Mouse (Mus musculus): ENCODE data around the gene Ppp1r12c. TPM values are rescaled to one million over a fixed set of nuclear protein-coding genes. Genes with fewer than 3 reads are reported as not detected.

Gene Ppp1r12c
- polyA plus RNA-seq, 1 experiment from 2014 or later = 42.1 TPM

DNA sequence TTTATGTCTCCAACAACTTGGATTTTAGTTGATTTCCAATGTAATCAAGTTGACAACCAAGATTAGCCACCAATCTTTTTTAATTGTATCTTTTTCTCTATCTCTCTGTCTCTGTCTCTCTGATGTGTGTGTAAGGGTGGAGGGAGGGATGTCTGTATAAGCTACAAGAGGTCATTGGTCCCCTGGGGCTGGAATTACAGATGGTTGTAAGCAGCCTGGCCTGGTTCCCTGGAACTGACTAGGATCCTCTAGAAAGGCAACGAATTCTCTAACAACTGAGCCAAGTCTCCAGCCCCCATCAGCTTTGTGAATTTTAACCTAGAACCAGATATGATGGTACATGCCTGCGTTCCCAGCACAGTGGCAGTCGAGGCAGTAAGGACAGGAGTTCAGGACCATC lies 33.7 kb downstream of the Ppp1r12c start:
- H3K4me3 ChIP-seq = no peak overlapping the region
- no peak for DNase-seq (ENCODE audit: low spot score)
- peaks cover 47% of the 10 kb centered on the region for H3K27me3 ChIP-seq (ENCODE audit: low read depth, poor library complexity, severe bottlenecking)
- WGBS = 78% methylated on average over 3 of the region's 3 CpGs
- H3K9me3 ChIP-seq (replicated peaks) = no peaks in the 10 kb centered on the region
- H3K27ac ChIP-seq = no peak overlapping the region
- no peaks in the 10 kb centered on the region for H3K36me3 ChIP-seq
- H3K4me1 ChIP-seq = peaks cover 11% of the 10 kb centered on the region

DNA sequence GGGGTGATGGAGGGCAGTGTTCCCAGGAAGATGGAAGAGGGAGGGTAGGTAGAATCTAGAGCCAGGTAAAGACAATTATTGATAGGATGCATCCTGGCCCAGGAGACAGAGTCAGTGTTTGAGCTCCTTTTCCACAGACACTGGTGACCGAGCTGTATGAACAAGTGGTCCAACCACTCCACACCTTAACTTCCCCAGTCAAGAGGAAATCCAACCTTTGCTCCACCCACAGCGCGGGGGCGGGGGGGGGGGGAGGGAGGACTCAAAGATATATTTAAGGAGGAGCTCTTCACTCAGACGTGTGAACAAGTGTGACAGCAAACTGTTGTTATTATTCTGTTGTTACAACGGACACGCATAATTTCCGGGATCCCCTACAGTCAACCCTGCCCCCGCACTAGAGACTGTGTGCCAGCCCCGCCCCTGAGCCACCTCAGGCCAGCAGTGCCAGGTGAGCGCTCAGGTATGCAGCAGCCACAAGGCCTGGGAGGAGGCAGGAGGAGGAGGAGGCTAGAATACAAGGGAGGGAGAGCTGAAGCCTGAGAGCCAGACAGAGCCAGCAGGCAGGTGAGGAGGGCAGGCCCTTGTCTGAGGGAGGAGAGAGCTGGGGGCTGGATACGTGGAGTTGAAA lies 37.2 kb downstream of the Ppp1r12c start:
- no peak for DNase-seq (ENCODE audit: low spot score)
- H3K27me3 ChIP-seq (ENCODE audit: low read depth, poor library complexity, severe bottlenecking) = peaks cover 12% of the 10 kb centered on the region
- H3K9me3 ChIP-seq (replicated peaks) = no peaks in the 10 kb centered on the region
- H3K4me1 ChIP-seq = no peaks in the 10 kb centered on the region
- no peaks in the 10 kb centered on the region for H3K36me3 ChIP-seq
- H3K4me3 ChIP-seq = no peak overlapping the region
- H3K27ac ChIP-seq = no peak overlapping the region
- WGBS = 7% methylated on average over 12 of the region's 12 CpGs

DNA sequence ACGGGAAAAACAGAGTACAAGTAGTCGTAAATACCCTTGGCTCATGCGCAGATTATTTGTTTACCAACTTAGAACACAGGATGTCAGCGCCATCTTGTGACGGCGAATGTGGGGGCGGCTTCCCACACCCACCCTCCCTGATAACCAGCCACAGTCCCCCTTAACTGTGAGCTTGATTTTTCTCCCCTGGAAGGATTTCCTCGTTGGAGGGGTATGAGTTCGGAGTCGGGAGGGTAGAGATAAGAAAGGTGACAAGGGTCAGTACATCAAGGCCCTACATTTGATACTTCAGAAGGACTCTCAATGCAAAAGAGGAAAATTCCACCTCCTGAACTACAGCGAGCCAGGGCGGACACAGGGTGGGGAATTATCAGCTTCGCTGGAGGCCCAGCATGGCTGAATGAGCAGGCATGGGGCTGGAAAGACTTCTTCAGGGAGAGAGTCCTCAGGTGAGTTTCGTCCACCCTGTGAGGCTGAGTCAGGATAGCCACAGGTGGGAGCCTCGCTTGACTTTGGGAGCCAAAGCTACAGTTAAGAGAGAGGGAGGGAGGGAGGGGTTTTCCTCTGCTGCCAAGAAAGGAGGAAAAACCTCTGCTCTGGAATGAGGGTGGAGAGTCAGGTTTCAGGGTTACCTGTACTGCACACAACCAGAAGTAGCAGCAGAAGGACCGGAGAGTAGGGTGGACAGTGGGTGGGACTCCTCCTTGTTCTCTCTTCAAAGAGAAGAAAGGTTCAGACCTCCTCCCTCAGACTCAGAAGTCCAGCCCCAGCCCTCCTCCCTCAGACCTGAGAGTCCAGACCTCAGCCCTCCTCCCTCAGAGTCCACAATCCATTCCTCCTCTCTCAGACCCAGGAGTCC lies 40.7 kb downstream of the Ppp1r12c start, which contains the start of gene Eps8l1:
Eps8l1 (plus strand) TSS at position 99 of the 859 bp plus-strand sequence.
- Histone ChIP-seq H3K27ac (peak within 1 kb of the TSS; percentile 74), H3K36me3 (no peaks in the 10 kb centered on the region), H3K9me3 (replicated peaks) (no peaks in the 10 kb centered on the region), H3K4me3 (peak within 1 kb of the TSS; percentile 41), H3K4me1 (no peaks in the 10 kb centered on the region), H3K27me3 (ENCODE audit: low read depth, poor library complexity, severe bottlenecking) (no peaks in the 10 kb centered on the region)
- WGBS = 63% methylated on average over 15 of the region's 16 CpGs
- no peak for DNase-seq (ENCODE audit: low spot score)

DNA sequence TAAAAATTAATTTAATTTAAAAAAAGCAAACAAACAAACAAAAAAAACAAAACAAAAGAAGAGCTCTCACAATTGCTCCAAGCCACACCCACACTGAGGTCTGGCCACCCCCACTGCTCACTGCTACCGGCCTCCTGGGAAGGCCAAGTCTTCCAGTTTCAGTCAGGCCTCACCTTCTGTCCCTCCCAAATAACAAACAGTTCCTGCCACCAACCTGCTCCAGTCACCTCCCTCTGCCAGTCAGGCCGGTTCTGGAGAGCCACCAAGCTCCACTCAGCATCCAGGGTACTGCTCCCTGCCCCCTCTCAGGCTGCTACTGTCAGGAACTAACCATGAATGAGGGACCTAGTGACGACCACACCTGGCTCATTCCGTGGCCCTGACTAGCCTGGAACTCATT lies 48.8 kb downstream of the Ppp1r12c start:
- Histone ChIP-seq H3K4me3 (no peak overlapping the region), H3K27ac (no peak overlapping the region), H3K27me3 (ENCODE audit: low read depth, poor library complexity, severe bottlenecking) (no peaks in the 10 kb centered on the region), H3K4me1 (no peaks in the 10 kb centered on the region), H3K36me3 (0 out of 2 replicates have a peak, but pooled peaks cover 3% of the 10 kb centered on the region), H3K9me3 (replicated peaks) (no peaks in the 10 kb centered on the region)
- no peak for DNase-seq (ENCODE audit: low spot score)
- WGBS = 23% methylated on average over 4 of the region's 4 CpGs

DNA sequence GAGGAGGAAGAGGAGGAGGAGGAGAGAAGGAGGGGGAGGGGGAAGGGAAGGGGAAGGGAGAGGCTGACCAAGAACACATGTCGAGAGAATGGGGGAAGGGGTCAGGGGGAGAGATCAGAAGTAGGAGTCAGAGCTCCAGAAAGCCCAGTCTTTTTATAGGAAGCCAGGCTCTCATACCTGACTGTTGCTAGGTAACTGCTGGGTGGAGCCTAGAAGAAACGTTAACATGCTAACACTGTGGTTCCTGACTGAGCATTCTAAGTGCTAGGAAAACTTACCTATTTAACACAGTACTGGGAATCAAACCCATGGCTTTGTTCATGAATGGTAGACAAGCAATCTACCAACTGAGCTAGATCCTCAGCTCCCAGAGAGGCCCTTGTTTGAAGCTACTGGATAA lies 52.3 kb downstream of the Ppp1r12c start:
- WGBS = 19% methylated on average over 2 of the region's 2 CpGs
- H3K36me3 ChIP-seq = peaks cover under 1% of the 10 kb centered on the region
- no peak for DNase-seq (ENCODE audit: low spot score)
- H3K27ac ChIP-seq = no peak overlapping the region
- peaks cover 7% of the 10 kb centered on the region for H3K4me1 ChIP-seq
- no peaks in the 10 kb centered on the region for H3K27me3 ChIP-seq (ENCODE audit: low read depth, poor library complexity, severe bottlenecking)
- no peaks in the 10 kb centered on the region for H3K9me3 ChIP-seq (replicated peaks)
- no peak overlapping the region for H3K4me3 ChIP-seq

DNA sequence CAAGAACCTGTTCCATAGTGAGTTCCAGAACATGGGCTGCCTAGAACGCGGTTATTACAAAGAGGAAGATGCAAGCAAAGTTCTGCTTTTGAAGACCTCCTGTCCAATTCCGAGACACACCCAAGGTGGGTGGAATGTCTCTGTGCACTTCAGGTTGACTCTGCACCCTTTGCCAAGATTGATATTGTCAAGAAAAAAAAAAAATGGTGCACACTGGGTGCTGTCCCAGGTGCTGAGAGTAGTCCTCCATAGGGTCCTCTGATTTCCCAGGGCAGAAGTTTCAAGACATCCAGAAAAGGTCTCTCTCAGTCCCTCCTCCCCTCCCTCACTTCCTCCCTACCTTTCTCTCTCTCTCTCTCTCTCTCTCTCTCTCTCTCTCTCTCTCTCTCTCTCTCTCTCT lies 53.0 kb downstream of the Ppp1r12c start:
- no peaks in the 10 kb centered on the region for H3K9me3 ChIP-seq (replicated peaks)
- no peak overlapping the region for H3K4me3 ChIP-seq
- no peaks in the 10 kb centered on the region for H3K27me3 ChIP-seq (ENCODE audit: low read depth, poor library complexity, severe bottlenecking)
- peaks cover 9% of the 10 kb centered on the region for H3K36me3 ChIP-seq
- H3K4me1 ChIP-seq = peaks cover 7% of the 10 kb centered on the region
- DNase-seq (ENCODE audit: low spot score) = no peak
- H3K27ac ChIP-seq = no peak overlapping the region
- WGBS = 91% methylated on average over 3 of the region's 3 CpGs

DNA sequence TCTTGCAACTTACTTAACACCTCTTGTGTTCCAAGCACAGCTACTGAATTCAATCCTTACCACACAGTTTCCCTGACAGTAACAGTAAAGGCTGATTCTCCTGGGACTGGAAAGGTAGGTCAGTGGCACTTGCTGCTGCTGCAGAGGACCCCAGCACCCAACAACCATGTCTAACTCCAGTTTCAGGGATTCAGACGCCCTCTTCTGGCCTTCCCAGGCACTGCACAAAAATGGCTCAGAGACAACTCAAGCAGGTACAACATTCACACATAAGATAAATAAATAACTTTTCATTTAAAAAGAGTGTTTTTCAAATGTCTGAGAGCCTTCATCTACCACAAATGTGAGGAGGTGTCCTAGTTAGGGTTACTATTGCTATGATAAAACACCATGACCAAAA lies 54.3 kb downstream of the Ppp1r12c start:
- no peak for DNase-seq (ENCODE audit: low spot score)
- peaks cover 22% of the 10 kb centered on the region for H3K36me3 ChIP-seq
- H3K27ac ChIP-seq = no peak overlapping the region
- no peak overlapping the region for H3K4me3 ChIP-seq
- no peaks in the 10 kb centered on the region for H3K9me3 ChIP-seq (replicated peaks)
- 0% methylated on average over 1 of the region's 1 CpGs for whole genome bisulfite sequencing
- peaks cover 7% of the 10 kb centered on the region for H3K4me1 ChIP-seq
- no peaks in the 10 kb centered on the region for H3K27me3 ChIP-seq (ENCODE audit: low read depth, poor library complexity, severe bottlenecking)

DNA sequence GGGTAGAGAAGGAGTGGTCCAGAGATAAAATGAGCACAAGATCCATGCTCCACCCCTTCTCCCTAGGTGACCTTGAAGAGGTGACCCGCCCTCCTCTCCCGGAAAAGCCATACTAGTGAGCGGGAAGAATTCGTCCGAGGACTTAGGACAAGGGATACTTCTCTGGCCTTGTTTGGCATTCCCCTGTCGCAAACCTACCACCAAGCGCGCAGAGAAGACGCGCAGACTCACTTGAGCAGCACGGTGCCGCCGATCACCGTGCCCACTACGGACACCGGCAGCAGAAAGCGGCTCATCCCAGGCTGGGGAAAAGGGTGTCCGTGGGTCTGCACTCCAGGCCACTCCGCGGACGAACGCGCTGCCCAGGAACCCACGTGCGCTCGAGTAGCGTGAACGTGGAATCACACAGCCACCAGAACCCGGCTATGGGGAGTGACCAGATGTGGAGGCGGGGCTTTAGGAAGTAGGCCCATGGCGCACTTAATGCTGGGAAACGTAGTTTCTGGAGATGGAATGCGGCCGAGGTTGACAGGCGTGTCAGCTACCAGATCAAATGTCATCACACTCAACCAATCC lies 56.2 kb downstream of the Ppp1r12c start, which contains the start of gene Rdh13:
Rdh13 (minus strand) TSS at position 434 of the 576 bp plus-strand sequence.
- Histone ChIP-seq H3K27ac (peak within 1 kb of the TSS; percentile 89), H3K27me3 (ENCODE audit: low read depth, poor library complexity, severe bottlenecking) (no peaks in the 10 kb centered on the region), H3K4me3 (peak within 1 kb of the TSS; percentile 81), H3K4me1 (peaks cover 7% of the 10 kb centered on the region), H3K9me3 (replicated peaks) (no peaks in the 10 kb centered on the region), H3K36me3 (peaks cover 40% of the 10 kb centered on the region)
- DNase-seq (ENCODE audit: low spot score) = peak; percentile 85
- 0% methylated on average over 35 of the region's 35 CpGs for WGBS

DNA sequence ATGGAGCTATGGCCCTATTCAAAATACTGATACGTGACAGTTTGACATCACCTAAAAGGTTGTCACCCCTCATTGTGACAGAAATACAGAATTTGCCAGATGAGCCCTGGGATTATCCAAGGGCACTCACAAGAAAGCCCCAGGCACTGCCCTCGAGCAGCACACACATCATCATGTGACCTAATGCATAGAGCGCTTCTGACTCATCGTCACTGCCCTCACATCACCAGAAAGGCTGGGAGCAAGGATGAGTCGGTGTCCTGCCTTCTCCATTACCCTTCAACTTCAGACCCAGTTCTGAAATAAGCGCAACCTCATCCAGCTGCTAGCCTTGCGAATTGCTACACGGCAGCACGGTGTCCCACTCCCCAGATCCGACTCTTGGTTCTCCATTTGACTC lies 60.9 kb downstream of the Ppp1r12c start:
- DNase-seq (ENCODE audit: low spot score) = no peak
- WGBS = 92% methylated on average over 10 of the region's 10 CpGs
- Histone ChIP-seq H3K36me3 (peaks cover 82% of the 10 kb centered on the region), H3K4me3 (no peak overlapping the region), H3K27me3 (ENCODE audit: low read depth, poor library complexity, severe bottlenecking) (no peaks in the 10 kb centered on the region), H3K9me3 (replicated peaks) (no peaks in the 10 kb centered on the region), H3K4me1 (peaks cover 7% of the 10 kb centered on the region), H3K27ac (no peak overlapping the region)

DNA sequence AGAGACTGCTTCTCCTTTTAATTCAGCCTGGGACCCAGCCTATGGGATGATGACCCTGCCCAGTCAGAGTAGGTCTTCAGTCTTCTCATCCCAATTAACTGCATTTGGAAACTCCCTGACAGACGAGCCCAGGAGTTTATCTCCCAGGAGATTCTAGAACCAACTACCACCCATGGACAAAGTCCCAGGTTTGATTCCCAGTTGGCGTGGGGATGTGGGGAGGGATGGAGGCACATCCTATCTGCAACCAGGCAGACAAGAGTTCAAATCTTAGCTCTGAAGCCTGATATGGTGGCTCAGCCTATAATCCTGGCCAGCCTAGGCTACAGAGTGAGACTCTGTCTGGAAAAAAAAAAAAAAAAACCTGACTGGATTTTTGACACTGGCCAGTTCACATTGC lies 63.8 kb downstream of the Ppp1r12c start:
- Histone ChIP-seq H3K9me3 (replicated peaks) (no peaks in the 10 kb centered on the region), H3K4me3 (no peak overlapping the region), H3K4me1 (no peaks in the 10 kb centered on the region), H3K27ac (no peak overlapping the region), H3K27me3 (ENCODE audit: low read depth, poor library complexity, severe bottlenecking) (no peaks in the 10 kb centered on the region), H3K36me3 (peaks cover 94% of the 10 kb centered on the region)
- DNase-seq (ENCODE audit: low spot score) = no peak
- 97% methylated on average over 2 of the region's 2 CpGs for WGBS

DNA sequence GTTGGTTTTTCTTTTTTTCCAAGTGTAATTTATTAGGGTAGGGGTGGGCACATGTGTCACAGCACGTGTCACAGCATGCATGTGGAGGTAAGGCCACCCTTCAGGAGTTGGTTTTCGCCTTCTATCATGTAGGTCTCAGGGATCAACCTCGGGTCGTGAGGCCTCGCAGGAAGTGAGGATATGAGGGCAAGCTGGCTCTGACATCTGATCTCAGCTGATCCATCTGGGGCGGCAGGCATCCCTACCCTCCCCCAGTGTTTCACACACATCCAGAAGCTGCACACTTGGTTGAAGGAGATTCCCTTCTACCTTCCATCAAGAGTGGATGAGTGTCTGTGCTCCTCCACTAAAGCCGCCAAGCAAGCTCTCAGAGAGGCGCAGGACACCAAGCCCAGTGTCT lies 69.5 kb downstream of the Ppp1r12c start:
- WGBS = 90% methylated on average over 8 of the region's 8 CpGs
- Histone ChIP-seq H3K4me3 (no peak overlapping the region), H3K36me3 (peaks cover 95% of the 10 kb centered on the region), H3K4me1 (no peaks in the 10 kb centered on the region), H3K27me3 (ENCODE audit: low read depth, poor library complexity, severe bottlenecking) (no peaks in the 10 kb centered on the region), H3K9me3 (replicated peaks) (no peaks in the 10 kb centered on the region), H3K27ac (no peak overlapping the region)
- peak; percentile 25 for DNase-seq (ENCODE audit: low spot score)

DNA sequence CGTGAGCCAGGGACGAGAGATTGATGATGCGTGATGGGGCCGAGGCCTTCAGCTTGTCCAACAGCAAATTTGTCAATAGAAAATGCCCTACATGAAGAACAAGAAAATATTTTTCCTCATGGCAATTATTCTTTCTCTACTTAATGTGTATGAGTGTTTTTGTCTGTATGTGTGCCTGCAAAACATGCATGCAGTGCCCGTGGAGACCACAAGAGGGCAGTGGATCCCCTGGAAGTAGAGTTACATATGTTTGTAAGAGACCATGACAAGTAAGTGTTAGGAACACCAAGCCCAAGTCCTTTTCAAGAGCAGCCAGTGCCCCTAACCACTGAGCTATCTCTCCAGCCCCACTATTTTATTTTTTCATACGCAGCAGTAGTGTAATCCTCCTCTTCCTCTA lies 69.9 kb downstream of the Ppp1r12c start:
- no peak overlapping the region for H3K27ac ChIP-seq
- H3K4me3 ChIP-seq = no peak overlapping the region
- peaks cover 94% of the 10 kb centered on the region for H3K36me3 ChIP-seq
- WGBS = 80% methylated on average over 6 of the region's 6 CpGs
- DNase-seq (ENCODE audit: low spot score) = peak; percentile 85
- no peaks in the 10 kb centered on the region for H3K9me3 ChIP-seq (replicated peaks)
- no peaks in the 10 kb centered on the region for H3K4me1 ChIP-seq
- no peaks in the 10 kb centered on the region for H3K27me3 ChIP-seq (ENCODE audit: low read depth, poor library complexity, severe bottlenecking)

All from limb, embryonic 10.5 days (tissue).